Mouse (Mus musculus) kidney, postnatal 0 days (tissue): Measurements from ENCODE around the gene Rtp1. TPM values are rescaled to one million over a fixed set of nuclear protein-coding genes. Genes with fewer than 3 reads are reported as not detected.

Experiments used
- ATAC-seq: fragments of 200-750 bp; cut with Nextera tagmentation; replicated peaks from 2 replicates; pipeline ENCODE4 v1.8.0; 2017; ENCODE audit warnings: low read depth, moderate number of reproducible peaks, moderate TSS enrichment, moderate library complexity; ENCODE audit not compliant: low FRiP score
- DNase-seq: peaks from one replicate; pipeline ENCODE4 v3.0.0-alpha.2; 2016; ENCODE audit warnings: low spot score
- H3K27ac ChIP-seq: fragments of 300-500 bp; sonication (generic); 2 replicates; pipeline ENCODE4 v1.5.1; 2014; ENCODE audit warnings: mild to moderate bottlenecking
- H3K27me3 ChIP-seq: fragments of 300-500 bp; sonication (generic); 2 replicates; pipeline ENCODE4 v1.6.1; 2014; ENCODE audit warnings: low read length, mixed read lengths; ENCODE audit not compliant: insufficient read depth
- H3K36me3 ChIP-seq: fragments of 300-500 bp; sonication (generic); 2 replicates; pipeline ENCODE4 v1.6.1; 2014; ENCODE audit warnings: low read length, mixed read lengths; ENCODE audit not compliant: insufficient read depth
- H3K4me1 ChIP-seq: fragments of 300-500 bp; sonication (generic); replicated peaks from 2 replicates; pipeline ENCODE4 v1.6.1; 2014; ENCODE audit warnings: antibody characterized with exemption, low read length, mixed read lengths; ENCODE audit not compliant: insufficient read depth
- H3K4me2 ChIP-seq: fragments of 300-500 bp; sonication (generic); 2 replicates; pipeline ENCODE4 v1.6.1; 2014; ENCODE audit warnings: mild to moderate bottlenecking, low read length, moderate library complexity, mixed read lengths
- H3K4me3 ChIP-seq: fragments of 300-500 bp; sonication (generic); replicated peaks from 2 replicates; pipeline ENCODE4 v1.5.1; 2014; ENCODE audit warnings: low read depth, low read length
- H3K9ac ChIP-seq: fragments of 300-500 bp; sonication (generic); 2 replicates; pipeline ENCODE4 v1.6.1; 2014; ENCODE audit warnings: low read depth, low read length
- H3K9me3 ChIP-seq: fragments of 300-500 bp; sonication (generic); replicated peaks from 2 replicates; pipeline ENCODE4 v1.6.1; 2016; ENCODE audit warnings: low read length, inconsistent platforms, mixed read lengths
- CTCF ChIP-seq: IDR thresholded peaks from 2 replicates; pipeline ENCODE4 v1.5.1; 2016; ENCODE audit warnings: antibody characterized with exemption, low read depth, mild to moderate bottlenecking, moderate library complexity
- WGBS: fragments of 180-500 bp; shearing (Covaris S2); extraction: QIAGEN DNeasy Blood & Tissue Kit; methylation state at CpG from one replicate; pipeline ENCODE4 v1.1.7; 2014; 5-methylcytosine and 5-hydroxymethylcytosine counted together
- polyA plus RNA-seq: library from polyadenylated mRNA; unstranded; fragments of >200 nt; fragmentation: Nextera tagmentation; extraction: Ambion mirVana; gene quantifications from 2 replicates; pipeline ENCODE4 v1.2.1, GENCODE M21; 2015

Gene Rtp1
- polyA plus RNA-seq, 1 experiment from 2014 or later: not detected

DNA sequence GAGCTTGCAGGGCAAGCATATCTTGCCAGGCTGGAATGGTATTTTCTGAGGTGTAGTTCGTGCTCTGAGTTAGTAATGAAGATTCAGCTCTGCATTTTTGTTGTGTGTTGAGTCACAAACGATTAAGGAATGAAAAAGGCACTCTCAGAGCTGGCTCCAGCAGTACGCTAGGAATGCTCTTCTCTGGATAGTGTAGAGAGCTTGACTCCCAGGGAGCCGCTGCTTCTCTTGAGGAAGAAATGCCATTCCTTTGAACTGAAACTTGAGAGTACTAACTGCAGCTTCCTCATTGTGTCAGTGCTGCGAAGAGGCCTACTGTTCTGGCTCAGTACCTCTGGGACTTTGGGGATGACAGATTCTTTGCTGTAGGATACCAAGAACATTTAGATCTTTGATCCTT, 5.1 kb upstream of the Rtp1 start:
- H3K4me3 ChIP-seq: no peak overlapping the region
- H3K9me3 ChIP-seq: no peaks in the 10 kb centered on the region
- WGBS: 54% methylated on average over 5 of the region's 5 CpGs
- H3K4me2 ChIP-seq: no peak overlapping the region
- no peaks in the 10 kb centered on the region for H3K4me1 ChIP-seq
- no peak overlapping the region for H3K27ac ChIP-seq
- no peaks in the 10 kb centered on the region for H3K27me3 ChIP-seq
- no peak for TF ChIP-seq CTCF
- ATAC-seq: no peak
- no peaks in the 10 kb centered on the region for H3K36me3 ChIP-seq
- peak; percentile 61 for DNase-seq
- H3K9ac ChIP-seq: no peak overlapping the region

- H3K9me3 ChIP-seq: no peaks in the 10 kb centered on the region
- H3K27ac ChIP-seq: no peak overlapping the region
- 78% methylated on average over 1 of the region's 1 CpGs for WGBS
- no peak for TF ChIP-seq CTCF
- H3K9ac ChIP-seq: no peak overlapping the region
- ATAC-seq (no peak), DNase-seq (no peak)
- no peaks in the 10 kb centered on the region for H3K36me3 ChIP-seq
- H3K27me3 ChIP-seq: no peaks in the 10 kb centered on the region
- H3K4me2 ChIP-seq: no peak overlapping the region
- H3K4me3 ChIP-seq: no peak overlapping the region
- no peaks in the 10 kb centered on the region for H3K4me1 ChIP-seq
Measured at GRCm38 (mm10) chr16:23427701-23428100, 1.2 kb upstream of the Rtp1 start.

- DNase-seq (no peak), ATAC-seq (no peak)
- Histone ChIP-seq H3K4me2 (no peak overlapping the region), H3K4me3 (no peak overlapping the region), H3K27me3 (no peaks in the 10 kb centered on the region), H3K9me3 (no peaks in the 10 kb centered on the region), H3K36me3 (no peaks in the 10 kb centered on the region), H3K9ac (no peak overlapping the region), H3K4me1 (no peaks in the 10 kb centered on the region), H3K27ac (no peak overlapping the region)
- TF ChIP-seq CTCF: no peak
- 73% methylated on average over 8 of the region's 8 CpGs for WGBS
Measured at GRCm38 (mm10) chr16:23429991-23430390, 1.1 kb downstream of the Rtp1 start.

DNA sequence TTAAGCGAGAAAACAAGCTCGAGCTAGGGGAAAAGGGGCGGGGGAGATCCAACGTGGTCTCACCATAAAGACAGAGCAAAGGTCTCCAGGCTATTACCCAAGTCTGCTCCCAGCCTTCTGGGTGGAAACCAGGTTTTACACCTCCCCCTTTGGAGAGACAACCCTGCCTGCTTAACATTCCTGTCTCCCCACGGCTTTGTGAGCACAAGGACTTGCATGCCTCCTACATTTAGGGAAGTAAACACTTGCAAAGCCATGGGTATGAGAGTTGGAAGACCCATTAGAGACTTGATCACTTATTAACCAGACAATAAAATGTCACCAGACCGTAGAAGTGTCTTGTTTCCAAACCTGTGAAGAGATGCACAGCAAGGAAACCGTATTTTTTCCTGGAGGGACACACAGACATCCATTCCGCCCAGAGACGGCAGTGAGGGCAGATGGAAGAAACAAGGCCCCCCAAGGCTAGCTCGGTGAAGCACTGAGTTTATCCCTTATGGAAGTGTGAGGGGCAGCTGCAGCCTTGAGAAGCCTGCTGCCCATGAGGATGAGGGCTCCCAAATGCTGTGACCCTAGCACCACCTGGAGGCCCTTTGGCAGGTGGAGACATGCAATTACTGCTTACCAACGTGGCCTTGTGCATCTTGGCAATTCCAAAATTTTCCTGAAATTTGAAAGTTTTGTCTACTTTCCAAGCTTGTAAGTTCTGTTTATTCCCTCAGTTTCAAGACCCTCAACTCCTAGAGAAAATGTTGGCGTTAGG, 8.7 kb downstream of the Rtp1 start:
- ATAC-seq: 0 out of 2 replicates have a peak, but pooled peaks have one; percentile 33
- no peak for DNase-seq
- H3K4me3 ChIP-seq: no peak overlapping the region
- H3K9ac ChIP-seq: no peak overlapping the region
- peak; percentile 49 for TF ChIP-seq CTCF
- WGBS: 41% methylated on average over 12 of the region's 12 CpGs
- no peaks in the 10 kb centered on the region for H3K36me3 ChIP-seq
- no peaks in the 10 kb centered on the region for H3K27me3 ChIP-seq
- no peak overlapping the region for H3K4me2 ChIP-seq
- no peak overlapping the region for H3K27ac ChIP-seq
- no peaks in the 10 kb centered on the region for H3K4me1 ChIP-seq
- H3K9me3 ChIP-seq: no peaks in the 10 kb centered on the region

DNA sequence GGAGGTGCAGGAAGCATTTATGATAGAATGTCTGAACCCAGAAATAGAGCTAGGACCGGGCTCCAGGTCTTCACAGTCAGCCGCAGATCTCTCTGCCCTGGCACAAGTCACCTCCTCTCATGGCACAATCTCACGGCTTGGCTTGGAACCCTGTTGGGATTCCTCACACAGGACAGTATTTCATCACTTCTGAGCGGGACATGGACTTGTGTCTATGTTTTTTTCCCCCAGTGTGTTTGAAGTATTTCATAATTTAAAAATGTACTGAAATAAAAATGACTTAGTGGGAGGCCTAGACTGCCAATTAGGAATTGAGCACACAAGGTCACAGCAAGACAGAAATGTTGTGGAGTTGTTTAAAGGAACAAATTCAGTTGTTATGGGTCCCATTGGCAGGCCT, 15.3 kb downstream of the Rtp1 start:
- WGBS: 88% methylated on average over 4 of the region's 4 CpGs
- Histone ChIP-seq H3K9me3 (no peaks in the 10 kb centered on the region), H3K36me3 (no peaks in the 10 kb centered on the region), H3K4me2 (no peak overlapping the region), H3K27ac (no peak overlapping the region), H3K27me3 (no peaks in the 10 kb centered on the region), H3K4me1 (no peaks in the 10 kb centered on the region), H3K9ac (no peak overlapping the region), H3K4me3 (no peak overlapping the region)
- DNase-seq: peak; percentile 37
- no peak for TF ChIP-seq CTCF
- no peak for ATAC-seq

DNA sequence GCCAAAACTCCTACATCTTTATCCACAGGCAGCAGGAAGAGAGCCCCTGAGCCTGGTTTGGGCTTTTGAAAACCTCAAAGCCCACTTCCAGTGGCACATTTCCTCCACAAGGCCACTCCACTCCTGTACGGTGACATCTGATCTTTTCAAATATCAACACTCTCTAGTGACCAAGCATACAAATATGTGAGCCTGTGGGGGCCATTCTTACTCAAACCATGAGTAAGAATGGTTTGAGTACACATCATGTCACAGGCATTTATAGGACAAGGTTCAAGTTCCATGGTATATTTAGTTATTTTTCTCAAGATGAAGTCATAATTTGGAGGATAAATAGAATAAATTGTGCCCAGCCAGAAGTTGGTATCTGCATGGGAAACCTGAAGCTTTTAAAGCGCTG, 21.0 kb downstream of the Rtp1 start:
- Histone ChIP-seq H3K27me3 (no peaks in the 10 kb centered on the region), H3K27ac (no peak overlapping the region), H3K9me3 (no peaks in the 10 kb centered on the region), H3K9ac (no peak overlapping the region), H3K4me1 (no peaks in the 10 kb centered on the region), H3K36me3 (no peaks in the 10 kb centered on the region), H3K4me2 (no peak overlapping the region), H3K4me3 (no peak overlapping the region)
- TF ChIP-seq CTCF: no peak
- no peak for ATAC-seq
- whole genome bisulfite sequencing: 77% methylated on average over 2 of the region's 2 CpGs
- no peak for DNase-seq

DNA sequence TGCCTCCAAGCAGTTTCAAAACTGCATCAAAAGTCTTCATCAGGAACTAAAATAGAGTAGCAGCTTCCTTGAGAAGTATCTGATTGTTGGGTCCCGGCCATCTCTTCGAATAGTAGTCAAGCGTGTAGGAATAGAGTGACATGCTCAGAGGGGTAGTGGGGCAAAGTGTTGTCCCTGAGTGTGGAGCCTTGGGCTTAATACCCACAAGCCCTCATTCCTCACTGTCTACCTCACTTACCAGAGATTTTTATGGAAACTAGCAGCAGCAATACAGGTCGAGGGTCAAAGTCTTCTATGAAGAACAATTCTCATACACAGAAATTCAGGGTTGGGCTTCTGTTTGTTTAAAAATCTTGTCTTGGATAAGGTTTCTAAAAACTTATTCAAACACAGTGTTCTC, 21.9 kb downstream of the Rtp1 start:
- H3K27me3 ChIP-seq: no peaks in the 10 kb centered on the region
- no peaks in the 10 kb centered on the region for H3K36me3 ChIP-seq
- H3K9me3 ChIP-seq: no peaks in the 10 kb centered on the region
- no peak overlapping the region for H3K4me3 ChIP-seq
- ATAC-seq (no peak), DNase-seq (no peak)
- no peak overlapping the region for H3K9ac ChIP-seq
- WGBS: 87% methylated on average over 4 of the region's 4 CpGs
- no peaks in the 10 kb centered on the region for H3K4me1 ChIP-seq
- TF ChIP-seq CTCF: no peak
- H3K4me2 ChIP-seq: no peak overlapping the region
- H3K27ac ChIP-seq: no peak overlapping the region
